Mouse (Mus musculus): ENCODE results near the gene Bcam. TPM values are rescaled to one million over a fixed set of nuclear protein-coding genes. Genes with fewer than 3 reads are reported as not detected.

Bcam gene
- polyA plus RNA-seq, 1 experiment from 2014 or later = 22.1 TPM

DNA sequence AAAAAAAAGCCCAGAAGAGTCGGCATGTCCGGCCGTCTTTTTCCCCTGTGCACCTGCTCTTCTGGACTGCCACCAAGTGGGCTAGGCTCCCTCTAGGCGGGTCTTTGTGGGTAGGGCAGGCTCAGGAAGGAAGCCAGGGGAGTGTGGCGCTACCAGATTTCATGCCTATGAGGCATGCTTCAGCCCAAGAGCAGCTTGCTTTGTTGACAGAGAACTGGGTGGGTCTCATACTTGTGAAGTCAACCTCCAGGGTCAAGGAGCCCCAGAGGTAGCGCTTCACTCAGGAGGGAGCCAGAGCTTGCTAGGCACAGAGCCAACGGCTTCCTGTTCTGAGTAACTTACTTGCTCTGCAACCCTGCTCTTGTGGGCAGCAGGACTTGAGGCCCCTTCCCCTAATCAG is 17.2 kb downstream of the Bcam start:
- H3K27ac ChIP-seq (ENCODE audit: low read depth, low read length) = no peak overlapping the region
- H3K27me3 ChIP-seq (ENCODE audit: control insufficient read depth, insufficient read depth, low read length) = no peaks in the 10 kb centered on the region
- ATAC-seq (ENCODE audit: low FRiP score) (no peak), DNase-seq (ENCODE audit: low spot score) (no peak)
- H3K9ac ChIP-seq (ENCODE audit: low read depth, low read length) = no peak overlapping the region
- H3K36me3 ChIP-seq (ENCODE audit: control insufficient read depth, insufficient read depth, low read length) = no peaks in the 10 kb centered on the region
- H3K4me1 ChIP-seq (replicated peaks; ENCODE audit: control insufficient read depth, insufficient read depth, low read length) = no peaks in the 10 kb centered on the region; the same call in 1 of the 2 replicates
- H3K4me3 ChIP-seq (ENCODE audit: low read depth, low read length) = no peak overlapping the region
- H3K4me2 ChIP-seq (replicated peaks; ENCODE audit: low read depth, low read length) = no peak overlapping the region
- 83% methylated on average over 7 of the region's 7 CpGs for WGBS
- no peaks in the 10 kb centered on the region for H3K9me3 ChIP-seq (ENCODE audit: control insufficient read depth, low read length)

DNA sequence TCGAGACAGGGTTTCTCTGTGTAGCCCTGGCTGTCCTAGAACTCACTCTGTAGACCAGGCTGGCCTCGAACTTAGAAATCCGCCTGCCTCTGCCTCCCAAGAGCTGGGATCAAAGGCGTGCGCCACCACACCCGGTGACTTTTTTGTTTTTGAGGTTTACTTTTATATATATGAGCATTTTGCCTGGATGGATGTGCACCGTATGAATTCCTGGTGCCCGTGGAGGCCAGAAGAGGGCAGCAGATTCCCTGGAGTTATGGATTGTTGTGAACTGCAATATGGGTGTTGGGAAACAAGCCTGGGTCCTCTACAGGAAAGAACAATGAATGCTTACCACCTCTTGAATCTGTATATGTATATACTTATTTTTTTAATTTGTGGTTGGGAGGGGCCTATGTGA is 18.2 kb downstream of the Bcam start:
- no peaks in the 10 kb centered on the region for H3K36me3 ChIP-seq (ENCODE audit: control insufficient read depth, insufficient read depth, low read length)
- no peaks in the 10 kb centered on the region; the same call in 1 of the 2 replicates for H3K4me1 ChIP-seq (replicated peaks; ENCODE audit: control insufficient read depth, insufficient read depth, low read length)
- no peak overlapping the region for H3K27ac ChIP-seq (ENCODE audit: low read depth, low read length)
- ATAC-seq (ENCODE audit: low FRiP score) (no peak), DNase-seq (ENCODE audit: low spot score) (no peak)
- WGBS = 70% methylated on average over 8 of the region's 8 CpGs
- no peak overlapping the region for H3K4me3 ChIP-seq (ENCODE audit: low read depth, low read length)
- no peaks in the 10 kb centered on the region for H3K27me3 ChIP-seq (ENCODE audit: control insufficient read depth, insufficient read depth, low read length)
- H3K9me3 ChIP-seq (ENCODE audit: control insufficient read depth, low read length) = no peaks in the 10 kb centered on the region
- H3K9ac ChIP-seq (ENCODE audit: low read depth, low read length) = no peak overlapping the region
- no peak overlapping the region for H3K4me2 ChIP-seq (replicated peaks; ENCODE audit: low read depth, low read length)

DNA sequence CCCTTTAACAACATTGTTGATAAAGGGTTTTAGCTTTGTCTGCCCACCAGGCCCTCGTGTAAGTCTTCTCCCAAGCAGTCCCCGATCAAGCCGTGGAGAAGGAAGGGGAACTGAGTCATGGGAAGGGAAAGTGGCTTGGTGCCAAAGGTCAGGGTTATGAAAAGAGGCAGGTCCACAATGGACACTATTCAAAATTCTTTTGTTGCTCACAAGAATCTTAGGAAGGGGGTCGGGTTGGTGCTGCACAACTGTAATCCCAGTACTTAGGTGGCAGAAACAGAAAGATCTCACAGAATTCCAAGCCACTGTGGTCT is 19.8 kb downstream of the Bcam start:
- Histone ChIP-seq H3K4me3 (ENCODE audit: low read depth, low read length) (no peak overlapping the region), H3K9me3 (ENCODE audit: control insufficient read depth, low read length) (no peaks in the 10 kb centered on the region), H3K4me1 (replicated peaks; ENCODE audit: control insufficient read depth, insufficient read depth, low read length) (no peaks in the 10 kb centered on the region; the same call in 1 of the 2 replicates), H3K36me3 (ENCODE audit: control insufficient read depth, insufficient read depth, low read length) (no peaks in the 10 kb centered on the region), H3K9ac (ENCODE audit: low read depth, low read length) (no peak overlapping the region), H3K27ac (ENCODE audit: low read depth, low read length) (no peak overlapping the region), H3K27me3 (ENCODE audit: control insufficient read depth, insufficient read depth, low read length) (no peaks in the 10 kb centered on the region), H3K4me2 (replicated peaks; ENCODE audit: low read depth, low read length) (no peak overlapping the region)
- WGBS = 57% methylated on average over 4 of the region's 4 CpGs
- ATAC-seq (ENCODE audit: low FRiP score) = no peak
- no peak for DNase-seq (ENCODE audit: low spot score)

DNA sequence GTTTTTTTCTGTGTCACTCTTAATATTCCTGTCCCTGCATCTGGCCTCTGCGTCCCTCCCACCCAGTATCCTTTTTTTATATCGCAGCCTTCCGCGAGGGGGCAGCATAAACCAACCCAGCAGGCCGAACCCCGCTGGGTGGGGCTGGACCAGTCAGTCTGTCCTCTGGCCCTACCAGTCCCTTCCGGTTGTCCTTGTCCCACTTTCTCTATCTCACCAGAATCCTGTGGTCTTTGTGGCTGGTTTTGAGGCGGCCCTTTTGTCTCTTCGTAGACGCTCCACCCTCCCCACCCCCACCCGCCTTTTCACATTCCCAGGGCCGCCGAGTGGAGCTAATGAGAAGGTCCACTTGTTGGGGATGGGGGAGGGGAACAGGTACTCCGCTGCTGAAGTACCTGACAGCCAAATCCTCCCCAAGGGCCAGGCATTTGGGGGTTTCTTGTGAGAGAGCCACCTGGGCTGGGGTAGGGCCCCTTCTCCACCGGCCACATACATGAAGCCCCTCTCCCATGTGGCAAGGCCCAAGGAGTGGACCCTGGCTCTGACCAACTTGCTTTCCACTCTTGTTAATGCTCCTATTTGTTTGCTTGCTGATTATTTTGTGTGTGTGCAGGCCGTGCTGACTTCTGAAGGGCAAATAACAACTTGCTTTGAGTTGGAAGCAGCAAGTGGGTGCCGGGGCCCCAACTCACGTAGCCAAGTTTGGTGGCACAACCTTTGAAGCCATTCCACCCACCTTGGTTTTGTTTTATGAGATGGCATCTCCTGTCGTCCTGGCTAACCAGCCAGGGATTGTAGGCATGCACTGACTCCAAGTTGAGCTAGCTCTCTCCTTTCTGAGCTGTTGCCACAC is 20.4 kb downstream of the Bcam start, which contains the start of gene Nectin2:
Gene Nectin2, minus strand, starts transcription at position 267 of the 853 bp plus-strand sequence.
- peak; percentile 89 for DNase-seq (ENCODE audit: low spot score)
- Histone ChIP-seq H3K4me2 (replicated peaks; ENCODE audit: low read depth, low read length) (peak within 1 kb of the TSS; percentile 74), H3K4me3 (ENCODE audit: low read depth, low read length) (peak within 1 kb of the TSS; percentile 68), H3K9me3 (ENCODE audit: control insufficient read depth, low read length) (no peaks in the 10 kb centered on the region), H3K27me3 (ENCODE audit: control insufficient read depth, insufficient read depth, low read length) (no peaks in the 10 kb centered on the region), H3K9ac (ENCODE audit: low read depth, low read length) (peak within 1 kb of the TSS; percentile 80), H3K27ac (ENCODE audit: low read depth, low read length) (no peak within 1 kb of the TSS; the same call in 1 of the 2 replicates), H3K4me1 (replicated peaks; ENCODE audit: control insufficient read depth, insufficient read depth, low read length) (no peaks in the 10 kb centered on the region; the same call in 1 of the 2 replicates), H3K36me3 (ENCODE audit: control insufficient read depth, insufficient read depth, low read length) (no peaks in the 10 kb centered on the region)
- 14% methylated on average over 19 of the region's 19 CpGs for WGBS
- peak; percentile 72 for ATAC-seq (ENCODE audit: low FRiP score)

DNA sequence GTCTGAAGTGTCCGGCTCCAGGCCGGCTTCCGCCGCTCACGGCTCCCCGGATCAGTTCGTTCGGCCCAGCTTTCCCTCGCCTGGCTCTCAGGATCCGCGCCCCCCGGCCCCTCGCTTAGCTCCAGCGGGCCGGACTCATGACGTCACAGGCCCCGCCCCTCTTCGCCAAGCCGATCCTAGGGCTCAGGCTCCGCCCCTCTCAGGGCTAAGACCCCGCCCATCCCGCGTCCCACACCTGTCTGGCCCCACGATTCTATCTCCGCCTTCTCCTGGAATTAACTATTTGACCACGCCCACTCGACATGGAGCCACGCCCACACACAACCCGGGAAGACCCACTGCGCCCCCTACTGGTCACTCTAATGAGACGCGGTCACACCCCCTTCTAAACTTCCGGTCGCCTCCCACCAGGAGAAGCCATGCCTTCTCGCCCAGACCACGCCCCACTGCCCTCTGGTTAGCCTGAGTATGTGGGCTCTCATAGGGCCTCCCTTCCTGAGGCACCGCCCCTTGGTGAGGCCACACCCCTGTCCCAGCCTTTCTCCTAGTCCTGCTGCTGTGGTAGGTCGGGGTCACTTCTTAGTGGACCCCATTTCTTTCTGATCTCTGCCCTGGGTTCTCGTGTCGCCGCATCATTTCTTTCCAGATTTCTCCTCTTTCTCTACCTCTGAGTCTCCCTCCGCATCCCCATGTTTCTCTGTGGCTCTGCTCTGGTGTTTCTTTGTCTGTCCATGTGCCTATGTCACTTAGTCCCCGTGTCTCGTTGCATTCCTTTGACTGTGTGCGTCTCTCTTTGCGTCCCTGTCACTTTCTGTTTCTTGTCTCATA is 21.2 kb downstream of the Bcam start:
- Histone ChIP-seq H3K27me3 (ENCODE audit: control insufficient read depth, insufficient read depth, low read length) (no peaks in the 10 kb centered on the region), H3K27ac (ENCODE audit: low read depth, low read length) (peak overlapping the region; percentile 61; the same call in 1 of the 2 replicates), H3K4me3 (ENCODE audit: low read depth, low read length) (peak overlapping the region; percentile 68), H3K36me3 (ENCODE audit: control insufficient read depth, insufficient read depth, low read length) (no peaks in the 10 kb centered on the region), H3K4me1 (replicated peaks; ENCODE audit: control insufficient read depth, insufficient read depth, low read length) (no peaks in the 10 kb centered on the region; the same call in 1 of the 2 replicates), H3K9ac (ENCODE audit: low read depth, low read length) (peak overlapping the region; percentile 80), H3K9me3 (ENCODE audit: control insufficient read depth, low read length) (no peaks in the 10 kb centered on the region), H3K4me2 (replicated peaks; ENCODE audit: low read depth, low read length) (peak overlapping the region; percentile 74)
- under 1% methylated on average over 41 of the region's 46 CpGs for WGBS
- DNase-seq (ENCODE audit: low spot score) (peak; percentile 99), ATAC-seq (ENCODE audit: low FRiP score) (peak; percentile 96)

DNA sequence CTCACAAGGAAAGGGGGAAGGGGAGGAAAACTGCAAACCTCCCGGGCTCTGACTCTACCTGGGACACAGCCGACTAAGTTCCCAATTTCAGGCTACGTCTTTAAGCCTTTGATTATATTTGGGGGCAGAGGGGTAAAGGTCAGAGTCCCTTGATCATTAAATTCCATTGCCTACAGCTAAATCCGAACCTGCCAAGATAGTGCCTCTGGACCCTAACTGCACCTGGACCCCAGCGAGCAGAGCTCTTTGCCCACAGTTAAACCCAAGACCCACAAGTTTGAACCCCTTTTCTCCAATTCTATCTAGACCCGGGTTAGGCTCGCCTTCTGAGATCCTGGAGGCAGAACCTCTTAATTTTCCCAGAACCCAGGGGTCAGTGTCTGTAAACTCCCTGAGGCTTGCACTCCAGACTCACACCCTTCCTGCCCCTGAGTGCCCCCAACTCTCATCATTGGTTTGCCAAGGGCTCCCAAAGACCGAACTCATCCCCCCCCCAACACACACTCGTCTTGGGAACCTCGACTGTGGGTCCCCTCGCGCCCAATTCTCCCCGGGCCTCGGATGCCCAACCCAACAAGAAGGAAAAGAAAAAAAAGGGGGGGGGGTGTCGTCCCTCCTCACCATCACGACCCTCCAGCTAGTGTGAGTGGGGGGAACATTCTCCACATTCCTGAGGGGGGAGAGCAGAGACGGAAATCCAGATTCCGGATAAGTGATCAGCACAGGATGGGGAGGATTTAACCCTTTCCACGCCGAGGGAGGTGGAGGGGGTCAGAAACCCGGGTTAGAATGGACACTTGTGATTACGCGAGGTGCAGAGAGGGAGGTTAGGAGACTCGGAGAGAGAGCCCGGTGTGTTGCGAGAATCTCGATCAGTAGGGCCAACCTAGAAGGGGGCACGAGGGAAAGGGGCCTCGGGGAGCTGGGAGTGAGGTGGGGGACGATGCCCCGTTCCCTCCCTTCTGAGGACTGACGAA is 22.3 kb downstream of the Bcam start:
- Histone ChIP-seq H3K4me3 (ENCODE audit: low read depth, low read length) (peak overlapping the region; percentile 68), H3K27me3 (ENCODE audit: control insufficient read depth, insufficient read depth, low read length) (no peaks in the 10 kb centered on the region), H3K36me3 (ENCODE audit: control insufficient read depth, insufficient read depth, low read length) (no peaks in the 10 kb centered on the region), H3K27ac (ENCODE audit: low read depth, low read length) (peak overlapping the region; percentile 61; the same call in 1 of the 2 replicates), H3K9ac (ENCODE audit: low read depth, low read length) (peak overlapping the region; percentile 80), H3K4me2 (replicated peaks; ENCODE audit: low read depth, low read length) (peak overlapping the region; percentile 74), H3K4me1 (replicated peaks; ENCODE audit: control insufficient read depth, insufficient read depth, low read length) (no peaks in the 10 kb centered on the region; the same call in 1 of the 2 replicates), H3K9me3 (ENCODE audit: control insufficient read depth, low read length) (no peaks in the 10 kb centered on the region)
- peak; percentile 75 for DNase-seq (ENCODE audit: low spot score)
- under 1% methylated on average over 32 of the region's 32 CpGs for WGBS
- peak; percentile 8 for ATAC-seq (ENCODE audit: low FRiP score)

DNA sequence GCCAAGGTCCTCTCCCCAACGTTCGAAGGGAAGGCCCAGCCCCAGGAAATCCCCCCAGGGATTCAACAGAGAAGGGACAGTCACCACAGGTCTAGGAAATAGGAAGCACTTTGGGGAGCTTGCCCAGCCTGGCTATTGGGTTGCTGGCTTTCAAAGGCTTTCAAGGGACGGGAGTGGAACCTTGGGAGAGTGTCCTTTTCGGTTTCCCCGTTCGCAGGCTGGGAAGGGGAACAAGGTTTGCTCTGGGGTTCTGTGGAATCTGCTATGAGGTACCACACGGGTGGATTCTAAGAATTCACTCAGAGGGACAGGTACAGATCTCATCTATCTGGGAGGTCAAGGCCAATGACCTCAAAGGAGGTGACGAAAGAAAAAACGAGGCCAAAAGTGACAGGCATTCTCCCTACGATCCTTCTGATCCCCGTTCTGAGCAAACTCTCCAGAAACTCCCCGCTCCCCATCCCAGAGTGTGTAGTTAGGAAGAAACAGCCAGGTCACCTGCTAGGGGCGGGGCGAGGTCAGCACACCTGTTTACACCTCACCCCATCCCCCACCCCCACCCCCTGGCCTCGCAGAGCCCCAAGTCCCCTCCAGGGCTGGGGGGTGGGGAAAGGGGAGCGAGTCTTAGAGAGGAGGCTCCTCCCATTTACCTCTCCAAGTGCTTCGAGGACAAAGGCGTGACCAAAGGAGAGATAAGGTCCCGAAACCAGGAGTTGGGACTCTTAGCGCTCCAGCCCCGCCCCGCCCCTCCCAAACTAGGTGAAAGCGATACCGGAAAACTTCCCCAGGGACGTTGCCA is 23.2 kb downstream of the Bcam start:
- Histone ChIP-seq H3K4me3 (ENCODE audit: low read depth, low read length) (peak overlapping the region; percentile 68), H3K36me3 (ENCODE audit: control insufficient read depth, insufficient read depth, low read length) (no peaks in the 10 kb centered on the region), H3K9me3 (ENCODE audit: control insufficient read depth, low read length) (no peaks in the 10 kb centered on the region), H3K9ac (ENCODE audit: low read depth, low read length) (peak overlapping the region; percentile 80; the same call in 1 of the 2 replicates), H3K4me1 (replicated peaks; ENCODE audit: control insufficient read depth, insufficient read depth, low read length) (no peaks in the 10 kb centered on the region; the same call in 1 of the 2 replicates), H3K27ac (ENCODE audit: low read depth, low read length) (no peak overlapping the region), H3K27me3 (ENCODE audit: control insufficient read depth, insufficient read depth, low read length) (no peaks in the 10 kb centered on the region), H3K4me2 (replicated peaks; ENCODE audit: low read depth, low read length) (peak overlapping the region; percentile 74)
- ATAC-seq (ENCODE audit: low FRiP score) = no peak
- WGBS = 2% methylated on average over 25 of the region's 25 CpGs
- no peak for DNase-seq (ENCODE audit: low spot score)
